Mouse (Mus musculus) CH12.LX (cell line): ENCODE results near the gene Stard8.

Source experiments
- CTCF ChIP-seq, 2 experiments: IDR thresholded peaks in 1 of 2; conservative IDR thresholded peaks in 1 of 2; 2 replicates each; pipeline ENCODE4 v1.5.1; 2011 to 2012; ENCODE audit warnings: low read depth in 2 of 2, low read length in 2 of 2, improper control_type of control experiment in 1 of 2, inconsistent platforms in 1 of 2, mild to moderate bottlenecking in 1 of 2, moderate library complexity in 1 of 2
- ELF1 ChIP-seq: IDR thresholded peaks from 2 replicates; pipeline ENCODE4 v1.6.1; 2014; ENCODE audit warnings: low read depth, mild to moderate bottlenecking, inconsistent platforms, low read length, improper control_type of control experiment
- MXI1 ChIP-seq: IDR thresholded peaks from 2 replicates; pipeline ENCODE4 v1.6.1; 2011; ENCODE audit warnings: mild to moderate bottlenecking, low read depth, low read length, improper control_type of control experiment
- POLR2A ChIP-seq: IDR thresholded peaks from 2 replicates; pipeline ENCODE4 v1.6.1; 2011; ENCODE audit warnings: low read depth, mild to moderate bottlenecking, improper control_type of control experiment, low read length
- ZC3H11A ChIP-seq: IDR thresholded peaks from 2 replicates; pipeline ENCODE4 v1.6.1; 2012; ENCODE audit warnings: low read depth, mild to moderate bottlenecking, inconsistent platforms, low read length, improper control_type of control experiment

- TF ChIP-seq ELF1 (no peak), CTCF (conservative IDR thresholded peaks at IDR 0.05 in 1 of 2, IDR thresholded peaks at IDR 0.05 in 1 of 2; ENCODE audit: low read depth in 2 of 2, low read length in 2 of 2) (no peak), ZC3H11A (no peak), MXI1 (no peak), POLR2A (no peak)
Measured at GRCm38 (mm10) chrX:99119510-99119909, 116.5 kb downstream of the Stard8 start.
